Mouse (Mus musculus): ENCODE data around the gene Smarcb1. TPM values are rescaled to one million over a fixed set of nuclear protein-coding genes. Genes with fewer than 3 reads are reported as not detected.
"Not testable (repeated sequence)": the region's sequence is repeated elsewhere in the genome, so short reads cannot be mapped to it uniquely, and the experiment has no call there.

The Smarcb1 gene
- total RNA-seq, 2 experiments from 2014 or later: 77.4 to 83.2 TPM

DNA sequence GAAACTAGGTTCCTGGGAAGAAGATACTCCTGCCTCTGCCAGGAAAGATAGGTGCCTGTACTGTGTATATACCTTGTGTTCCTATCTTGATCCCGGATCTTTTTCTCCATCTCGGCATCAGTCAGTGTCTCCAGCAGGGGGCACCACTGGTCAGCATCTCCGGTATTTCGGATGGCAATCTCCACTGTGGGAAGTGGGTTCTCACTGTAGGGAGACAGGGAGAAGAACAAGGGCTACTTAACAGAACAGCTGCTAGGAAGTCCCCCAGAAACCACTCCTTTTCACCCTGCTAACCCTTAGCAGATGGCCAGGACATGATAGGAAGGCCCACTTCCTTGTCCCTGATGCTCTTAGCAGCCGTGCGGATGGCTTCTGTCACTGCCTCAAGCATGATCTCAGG, 24.0 kb downstream of the Smarcb1 start:
- intact Hi-C loops (cut with DNase I): loop anchor here (1.0 kb wide), 1 partner anchor 54 kb away; no protein-coding TSS in a partner anchor
- peak; percentile 78 to 86 for DNase-seq (ENCODE audit: low spot score in 2 of 2)

DNA sequence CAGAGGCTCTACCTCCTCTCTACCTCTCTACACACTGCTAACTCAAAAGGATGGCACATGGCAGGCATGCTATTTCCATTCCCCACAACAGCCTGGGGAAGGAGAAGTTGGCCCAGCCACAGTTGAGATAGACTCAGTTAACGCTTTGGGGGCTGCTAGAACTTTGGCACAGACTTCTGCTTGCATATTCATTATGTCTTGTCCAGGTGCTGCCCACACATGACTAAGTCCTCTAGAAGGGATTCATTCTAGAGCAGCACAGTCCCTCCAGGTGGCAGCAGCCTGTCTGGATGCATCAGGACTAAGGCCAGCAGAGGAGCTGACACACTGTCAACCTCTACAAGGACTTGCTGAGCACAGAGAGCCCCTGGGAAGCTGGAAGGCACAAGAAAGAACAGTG, 25.2 kb downstream of the Smarcb1 start:
- intact Hi-C loops (cut with DNase I): no loop called here
- peak; percentile 42 to 70 for DNase-seq (ENCODE audit: low spot score in 2 of 2)

DNA sequence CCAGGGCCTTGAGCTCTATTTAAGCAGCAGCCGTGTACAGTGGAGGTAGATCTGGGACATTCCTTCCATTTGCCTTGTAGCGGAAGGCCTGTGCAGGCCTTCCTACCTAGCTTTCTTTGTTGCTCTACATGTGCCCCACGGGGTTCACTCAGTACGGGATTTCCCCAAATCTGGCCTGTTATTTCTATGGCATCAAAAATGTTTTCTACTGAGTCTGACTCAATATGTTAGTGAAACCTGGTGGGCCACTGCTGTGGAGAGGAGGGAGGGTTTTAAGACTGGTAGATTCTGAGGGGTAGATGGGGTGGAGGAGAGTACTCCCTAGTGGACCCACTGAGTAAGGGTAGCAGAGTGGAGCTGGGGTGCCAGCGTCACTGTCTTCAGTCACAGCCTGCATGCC, 25.7 kb downstream of the Smarcb1 start:
- intact Hi-C loops (cut with DNase I): no loop called here
- no peak for DNase-seq (ENCODE audit: low spot score in 2 of 2)

DNA sequence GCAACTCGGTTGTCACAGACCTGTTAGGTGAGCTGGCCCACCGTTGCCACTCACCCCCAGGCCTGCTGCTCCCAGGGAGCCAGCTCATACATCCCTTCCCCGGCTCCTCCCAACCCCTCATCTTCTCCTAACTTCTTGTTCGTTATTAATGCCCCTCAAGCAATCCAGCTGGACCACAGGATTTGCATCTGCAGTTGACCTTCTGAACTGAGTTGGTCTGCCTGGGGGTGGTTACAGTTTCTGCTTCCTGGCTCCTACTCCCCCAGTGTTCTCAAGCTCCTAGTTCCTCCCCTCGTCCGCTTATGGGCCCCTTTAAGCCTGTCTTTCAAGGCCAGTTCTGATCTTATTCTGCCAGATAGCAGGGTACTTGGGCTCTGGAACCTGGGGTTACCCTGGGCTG, 26.8 kb downstream of the Smarcb1 start:
- no peak for DNase-seq (ENCODE audit: low spot score in 2 of 2)
- intact Hi-C loops (cut with DNase I): no loop called here

DNA sequence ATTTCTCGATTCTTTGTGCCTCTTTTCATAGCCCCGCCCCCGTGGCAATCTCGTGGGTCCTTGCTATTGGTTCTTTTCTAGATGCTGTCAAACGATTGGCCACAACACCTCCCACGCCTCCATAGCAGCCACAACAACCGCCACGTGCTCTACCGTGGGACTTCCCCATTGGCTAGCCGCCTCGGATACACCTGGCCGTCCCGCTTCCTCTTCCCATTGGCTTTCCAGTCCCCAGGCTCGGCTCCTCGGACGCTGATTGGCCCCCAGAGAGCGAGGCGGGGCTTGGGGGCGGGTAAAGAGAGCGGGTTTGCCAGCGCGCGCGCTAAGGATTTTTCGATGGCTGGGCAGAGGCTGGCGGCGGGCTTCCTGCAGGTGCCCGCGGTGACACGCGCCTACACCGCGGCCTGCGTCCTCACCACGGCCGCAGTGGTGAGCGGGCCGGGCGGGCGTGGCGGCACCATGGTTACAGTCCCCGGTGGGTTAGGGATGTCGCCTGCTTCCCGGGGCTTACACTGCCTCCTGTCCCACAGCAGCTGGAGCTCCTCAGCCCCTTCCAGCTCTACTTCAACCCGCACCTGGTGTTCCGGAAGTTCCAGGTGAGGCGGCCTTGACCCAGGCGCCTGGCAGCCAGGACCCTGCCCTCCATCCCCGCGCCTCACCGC, 28.2 kb downstream of the Smarcb1 start, which contains the start of gene Derl3:
Derl3 (plus strand) TSS at position 325 of the 662 bp plus-strand sequence.
- DNase-seq (ENCODE audit: low spot score in 2 of 2): peak; percentile 96 to 99
- intact Hi-C loops (cut with DNase I): no loop called here

DNA sequence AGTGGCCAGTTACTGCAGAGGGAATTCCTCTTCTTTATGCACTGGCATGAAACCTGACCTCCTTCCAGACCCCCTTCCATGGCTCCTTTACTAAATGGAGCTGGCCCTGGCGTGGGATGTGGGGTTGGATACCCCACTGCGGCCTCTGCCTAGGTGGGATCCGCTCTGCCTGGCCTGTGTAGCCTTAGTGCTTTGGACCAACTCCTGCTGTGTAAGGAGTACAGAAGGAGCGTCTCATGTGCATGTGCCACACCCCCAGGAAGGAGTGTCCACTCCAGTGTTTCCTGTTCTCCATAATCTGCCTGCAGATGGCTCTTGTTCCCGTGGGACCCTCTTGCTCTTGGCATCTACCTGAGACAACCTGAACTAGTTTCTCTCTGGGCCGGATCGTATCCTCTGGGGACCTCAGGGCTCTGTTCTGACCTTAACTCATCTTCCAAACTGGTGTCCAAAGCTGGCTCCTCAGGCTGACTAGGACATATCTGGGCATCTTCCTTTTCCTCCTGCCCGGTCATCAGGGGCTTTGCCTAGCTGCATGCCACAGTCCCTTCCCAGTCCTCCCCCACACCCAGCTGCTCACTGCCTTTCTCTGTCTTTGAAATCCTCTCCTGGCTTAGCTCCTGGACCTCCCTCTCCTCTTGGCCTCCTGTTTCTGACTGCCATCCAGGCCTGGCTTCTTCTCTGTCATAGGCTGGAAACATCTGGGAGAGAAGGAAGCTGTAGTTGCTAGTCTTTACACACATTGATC, 31.8 kb downstream of the Smarcb1 start:
- intact Hi-C loops (cut with DNase I): no loop called here
- no peak for DNase-seq (ENCODE audit: low spot score in 2 of 2)

DNA sequence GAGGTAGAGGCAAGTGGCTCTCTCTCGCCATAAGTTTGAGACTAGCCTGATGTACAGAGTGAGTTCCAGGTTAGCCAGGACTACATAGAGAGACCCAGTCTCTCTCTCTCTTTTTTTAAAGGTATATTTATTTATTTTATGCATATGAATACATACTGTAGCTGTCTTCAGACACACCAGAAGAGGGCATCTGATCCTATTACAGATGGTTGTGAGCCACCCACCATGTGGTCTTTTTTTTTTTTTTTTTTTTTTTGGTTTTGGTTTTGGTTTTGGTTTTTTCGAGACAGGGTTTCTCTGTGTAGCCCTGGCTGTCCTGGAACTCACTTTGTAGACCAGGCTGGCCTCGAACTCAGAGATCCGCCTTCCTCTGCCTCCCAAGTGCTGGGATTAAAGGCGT, 33.9 kb downstream of the Smarcb1 start:
- DNase-seq (ENCODE audit: low spot score in 2 of 2); intact Hi-C loops (cut with DNase I): not testable (repeated sequence)

DNA sequence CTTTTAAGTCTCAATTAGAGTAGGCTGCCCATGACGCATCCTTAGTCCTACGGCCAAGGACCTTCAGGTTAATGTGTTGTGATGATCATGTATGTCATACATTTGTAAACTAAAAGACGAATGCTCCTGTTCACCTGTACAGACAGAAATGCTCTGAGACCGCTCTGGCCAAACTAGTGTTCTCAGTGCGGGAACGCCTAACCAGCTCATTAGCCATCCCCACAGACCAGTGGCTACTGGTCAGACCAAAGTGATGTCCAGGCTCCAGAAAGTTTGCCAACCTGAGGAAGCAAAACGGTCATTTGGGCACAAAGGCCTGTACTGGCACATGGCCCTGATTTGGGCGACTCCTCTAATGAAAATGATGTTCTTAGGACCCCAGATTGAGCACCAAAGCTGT, 36.7 kb downstream of the Smarcb1 start:
- DNase-seq (ENCODE audit: low spot score in 2 of 2): no peak
- intact Hi-C loops (cut with DNase I): no loop called here

DNA sequence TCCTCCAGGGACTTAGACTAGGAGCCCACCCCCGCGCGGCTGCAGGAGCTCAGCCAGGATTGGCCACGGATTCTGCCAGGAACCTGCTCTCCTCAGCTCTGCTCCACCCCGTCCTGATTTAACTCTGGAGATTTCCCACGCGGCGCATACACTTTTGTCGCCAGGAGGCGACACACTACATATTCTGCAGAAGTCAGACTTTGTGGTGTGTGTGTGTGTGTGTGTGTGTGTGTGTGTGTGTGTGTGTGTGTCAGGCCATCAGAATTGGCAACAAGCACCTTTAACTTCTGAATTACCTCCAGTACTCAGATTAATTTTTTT, 38.2 kb downstream of the Smarcb1 start:
- peak; percentile 84 to 97 for DNase-seq (ENCODE audit: low spot score in 2 of 2)
- intact Hi-C loops (cut with DNase I): loop anchor here (1.0 kb wide), 1 partner anchor 68 kb away; no protein-coding TSS in a partner anchor

DNA sequence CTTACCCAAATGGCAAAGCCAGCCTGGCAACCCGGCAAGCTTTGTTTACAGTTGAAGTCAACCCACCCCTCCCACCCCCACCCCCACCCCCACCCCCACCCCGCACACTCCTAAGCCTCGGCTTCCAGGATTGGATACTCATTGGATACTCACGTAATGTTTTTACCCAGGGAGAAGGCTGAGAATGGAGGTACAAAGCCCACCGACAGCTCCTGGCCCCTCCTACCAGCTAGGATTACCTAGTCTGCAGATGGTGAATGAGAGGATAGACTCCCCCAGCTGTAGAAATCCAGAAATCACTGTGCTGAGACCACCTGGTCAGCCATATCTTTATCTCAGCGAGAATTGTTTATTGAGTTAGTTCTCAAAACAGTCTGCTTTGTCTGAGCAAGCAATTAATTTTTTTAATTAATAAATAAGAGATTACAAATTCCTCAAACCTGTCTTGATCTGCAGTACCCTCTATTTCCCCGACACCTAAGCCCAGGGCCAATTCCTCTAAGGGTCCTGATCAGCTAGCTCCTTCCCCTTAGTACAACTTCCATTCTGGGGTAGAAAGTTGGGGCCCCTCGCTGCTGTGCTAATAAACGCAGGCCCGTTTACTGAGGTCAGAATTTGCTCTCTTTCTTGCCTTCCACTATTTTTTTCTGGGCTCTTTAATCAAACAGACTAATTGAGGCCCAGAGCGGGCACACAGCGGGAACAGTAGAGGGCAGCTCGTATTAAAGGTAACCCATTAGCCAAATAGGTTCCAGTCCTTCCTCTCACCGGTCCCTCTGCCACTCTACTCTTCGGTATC, 38.8 kb downstream of the Smarcb1 start:
- intact Hi-C loops (cut with DNase I): loop anchor here (1.0 kb wide), 1 partner anchor 69 kb away; no protein-coding TSS in a partner anchor
- DNase-seq (ENCODE audit: low spot score in 2 of 2): no peak

DNA sequence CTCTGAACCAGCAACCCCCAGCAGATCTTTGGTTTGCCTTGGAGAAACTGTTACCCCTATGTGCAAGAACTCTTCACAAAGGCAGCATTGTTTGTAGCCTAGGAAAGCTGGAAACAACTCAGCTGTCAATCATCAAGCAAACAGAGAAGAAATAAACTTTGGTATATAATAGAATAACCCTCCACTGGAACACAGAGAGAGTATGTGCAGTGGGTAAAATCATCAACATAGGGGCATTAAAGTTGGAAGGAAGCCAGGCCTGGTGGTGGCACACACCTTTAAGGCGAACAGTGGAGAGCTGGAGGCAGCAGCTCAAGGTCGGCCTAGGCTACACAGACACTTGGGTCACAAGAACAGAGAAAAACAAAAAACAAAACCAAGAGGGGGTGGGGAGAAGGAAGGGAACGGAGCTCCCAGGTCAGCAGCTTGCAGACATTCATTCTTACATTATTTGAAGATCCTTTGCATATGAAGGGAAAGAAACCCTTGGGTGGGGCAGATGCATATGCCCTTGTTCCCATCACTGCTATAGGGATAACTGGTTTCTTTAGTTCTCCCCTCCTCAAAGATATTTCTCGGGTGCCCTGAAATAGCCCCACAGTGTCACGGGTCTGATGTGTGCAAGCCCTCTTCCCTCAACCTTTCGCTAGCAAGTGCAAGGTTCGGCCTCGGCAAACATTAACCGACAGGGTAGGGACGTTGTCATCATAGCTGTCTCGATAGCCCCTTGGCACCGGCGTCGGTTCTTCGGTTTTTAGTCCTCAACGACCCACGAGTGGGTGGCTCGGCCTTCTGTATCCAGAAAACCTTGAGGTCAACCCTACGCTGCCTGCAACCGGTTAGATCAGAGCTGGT, 39.6 kb downstream of the Smarcb1 start:
- no peak for DNase-seq (ENCODE audit: low spot score in 2 of 2)
- intact Hi-C loops (cut with DNase I): no loop called here

DNA sequence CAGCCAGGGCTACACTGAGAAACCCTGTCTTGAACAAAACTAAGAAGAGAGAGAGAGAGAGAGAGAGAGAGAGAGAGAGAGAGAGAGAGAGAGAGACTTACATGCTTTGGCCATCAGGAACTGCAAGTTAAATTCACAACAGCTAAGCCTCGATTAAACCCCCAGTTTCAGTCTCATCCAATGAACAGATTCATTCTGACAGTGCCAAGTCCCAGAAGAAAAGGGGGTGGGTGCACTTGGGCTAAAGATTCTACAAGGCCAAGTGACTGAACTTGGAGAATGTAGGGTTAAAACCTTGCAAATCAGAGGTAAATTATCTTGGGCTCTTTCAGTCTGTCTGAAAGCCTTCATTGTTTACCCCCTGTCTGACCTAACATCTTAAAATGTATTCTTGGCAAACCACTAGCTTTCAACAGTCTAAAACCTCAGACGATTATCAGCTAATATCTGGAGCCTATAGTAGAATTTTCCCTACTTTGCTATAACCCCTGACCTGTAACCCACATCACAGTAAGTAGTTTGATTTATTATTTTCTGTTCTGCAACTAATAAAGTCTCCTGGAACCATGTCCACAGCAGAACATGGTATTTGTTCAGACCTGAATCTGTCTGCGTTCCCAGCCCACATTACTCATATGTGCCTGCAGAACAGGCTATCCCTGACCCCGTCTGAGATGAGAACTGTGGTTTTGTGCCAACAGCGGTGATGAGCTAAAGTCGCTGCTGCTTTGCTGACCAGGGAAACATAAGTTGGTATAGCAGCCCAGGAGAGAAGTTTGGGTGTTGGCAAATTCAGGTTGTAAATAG, 40.4 kb downstream of the Smarcb1 start:
- DNase-seq (ENCODE audit: low spot score in 2 of 2): no peak
- intact Hi-C loops (cut with DNase I): no loop called here

DNA sequence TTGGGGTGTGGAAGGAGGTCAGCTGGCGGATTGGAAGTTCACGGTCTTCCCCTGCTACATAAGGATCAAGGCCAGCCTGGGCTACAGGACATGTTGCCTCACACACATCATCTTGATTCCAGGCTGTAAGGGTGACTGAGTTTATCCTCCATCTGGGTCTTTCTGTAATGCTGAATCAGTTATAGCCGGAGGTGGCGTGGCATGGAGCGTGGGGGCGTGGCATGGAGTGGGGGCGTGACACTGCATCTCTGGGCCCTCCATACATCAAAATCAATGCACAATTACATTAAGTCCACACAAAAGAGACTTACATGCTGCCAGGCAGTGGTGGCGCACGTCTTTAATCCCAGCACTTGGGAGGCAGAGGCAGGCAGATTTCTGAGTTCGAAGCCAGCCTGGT, 41.1 kb downstream of the Smarcb1 start:
- intact Hi-C loops (cut with DNase I): no loop called here
- DNase-seq (ENCODE audit: low spot score in 2 of 2): no peak

DNA sequence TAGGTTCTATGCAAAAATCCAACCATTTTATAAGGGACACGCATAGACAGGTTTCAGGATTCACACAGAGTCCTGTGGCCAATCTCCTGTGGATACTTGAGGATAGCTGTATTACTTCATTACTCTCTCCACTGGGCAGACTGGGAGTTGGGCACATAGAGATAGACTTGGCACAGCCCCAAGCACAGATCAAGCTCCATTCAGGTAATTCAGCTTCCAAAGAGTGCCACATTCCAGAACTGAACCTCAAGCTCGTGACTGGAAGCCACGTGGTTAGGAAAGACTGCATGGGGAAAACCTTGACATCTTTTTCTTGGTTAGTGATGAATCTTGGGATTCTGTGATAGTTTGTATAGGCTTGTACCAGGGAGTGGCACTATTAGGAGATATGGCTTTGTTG, 42.6 kb downstream of the Smarcb1 start:
- DNase-seq (ENCODE audit: low spot score in 2 of 2): no peak
- intact Hi-C loops (cut with DNase I): no loop called here

DNA sequence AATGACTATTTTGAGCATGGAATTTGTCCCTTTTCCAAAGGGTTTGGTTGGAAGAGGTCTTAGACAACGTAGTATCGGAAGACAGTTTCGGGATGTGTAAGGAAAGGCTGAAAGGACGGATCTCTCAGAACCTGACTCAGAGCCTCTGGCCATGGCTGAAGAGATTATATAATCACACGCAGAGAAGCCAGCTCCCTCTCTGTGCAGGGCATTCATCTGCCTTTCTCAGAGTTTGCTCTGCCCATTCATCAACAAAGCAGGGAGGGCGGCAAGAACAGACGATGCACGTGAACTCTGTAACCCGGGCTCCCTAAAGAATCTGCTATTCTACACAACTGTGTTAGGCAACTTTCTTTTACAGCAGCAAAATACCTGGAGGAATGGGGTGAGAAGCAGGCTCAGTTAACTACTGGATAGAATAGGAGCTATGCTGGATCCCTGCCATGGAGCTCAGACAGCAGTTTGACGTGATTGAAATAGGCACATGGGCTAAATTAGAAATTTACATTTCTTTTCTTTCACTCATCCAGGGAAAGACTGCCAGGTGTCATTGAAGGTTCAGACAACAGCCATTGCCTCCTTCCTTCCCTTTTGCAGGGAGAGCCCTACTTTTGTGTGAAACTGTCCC, 47.8 kb downstream of the Smarcb1 start:
- intact Hi-C loops (cut with DNase I): no loop called here
- no peak for DNase-seq (ENCODE audit: low spot score in 2 of 2)

DNA sequence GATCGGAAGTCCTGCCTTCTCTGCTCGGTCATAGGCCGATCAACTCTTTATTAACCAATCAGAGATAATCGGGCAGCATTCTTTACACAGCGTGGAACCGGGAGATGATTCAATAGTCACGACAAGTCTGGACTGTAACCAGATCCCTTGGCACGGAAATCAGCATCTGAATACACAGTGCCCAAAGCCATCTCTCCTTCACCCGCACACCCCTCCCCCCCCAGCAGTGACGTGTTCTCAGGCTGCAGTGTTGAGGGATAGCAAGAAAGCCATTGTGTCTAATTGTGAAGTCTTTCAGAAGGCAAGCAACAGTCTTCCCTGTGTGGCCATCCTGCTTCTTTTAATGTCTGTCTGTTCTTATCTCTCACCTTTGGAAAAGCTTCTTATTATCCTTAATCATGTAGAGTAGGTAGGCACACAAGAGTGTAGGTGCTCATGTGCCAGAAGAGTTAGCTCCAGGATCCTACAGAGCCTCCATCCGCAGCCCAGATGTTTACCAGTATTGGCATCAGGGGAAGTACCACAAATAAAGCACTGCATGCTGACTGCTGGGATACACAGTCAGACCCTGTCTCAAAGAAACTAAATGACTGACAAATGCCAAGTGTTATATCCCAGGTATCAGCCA, 48.4 kb downstream of the Smarcb1 start:
- DNase-seq (ENCODE audit: low spot score in 2 of 2): peak; percentile 71 to 87
- intact Hi-C loops (cut with DNase I): no loop called here

DNA sequence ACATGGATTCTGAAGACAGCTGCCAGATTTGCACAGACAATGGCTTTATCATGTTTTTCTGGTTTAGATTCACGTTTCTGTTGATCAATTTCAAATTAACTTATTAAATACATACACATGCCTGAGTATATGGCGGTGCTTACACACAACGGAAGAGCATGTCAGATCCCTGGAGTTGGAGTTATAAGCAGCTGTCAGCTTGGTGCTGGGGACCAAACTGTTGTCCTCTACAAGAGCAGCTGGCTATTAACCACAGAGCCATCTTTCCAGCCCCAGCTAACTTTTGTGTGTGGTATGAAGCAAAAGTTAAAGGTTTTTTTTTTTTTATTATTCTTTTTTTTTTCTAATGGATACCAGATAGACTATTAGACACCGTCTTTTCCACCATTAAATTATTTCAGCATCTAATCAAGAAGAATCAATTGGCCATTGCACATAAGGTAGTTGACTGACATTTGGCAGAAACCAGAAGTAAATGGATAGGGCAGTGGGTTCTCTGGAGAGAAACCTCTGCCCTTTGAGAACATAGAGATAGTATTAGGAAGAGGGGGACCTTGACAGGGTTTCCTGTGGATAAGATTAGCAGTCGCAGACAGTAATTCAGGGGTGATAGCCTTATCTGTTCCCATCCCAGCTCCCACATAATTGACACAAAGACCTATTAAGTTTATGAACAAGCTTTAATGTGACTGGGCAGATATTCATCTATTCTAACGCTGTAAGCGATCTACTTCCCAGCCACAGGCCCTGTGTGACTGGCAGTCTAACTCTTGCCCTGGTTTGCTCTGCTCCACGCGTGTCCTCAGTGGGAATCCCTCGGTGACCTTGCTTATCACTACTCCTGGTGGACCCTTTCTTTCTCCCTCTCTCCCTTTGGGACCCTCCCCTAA, 49.1 kb downstream of the Smarcb1 start:
- intact Hi-C loops (cut with DNase I): no loop called here
- DNase-seq (ENCODE audit: low spot score in 2 of 2): no peak

Measured in left cerebral cortex, postnatal 14 days (tissue).